Mouse (Mus musculus) cerebellum, adult (tissue): Measurements from ENCODE around the gene Il21r.

Experiments
- ATAC-seq: cut with Nextera tagmentation; 2 replicates; pipeline ENCODE4 v1.9.2; 2017; ENCODE audit warnings: mild to moderate bottlenecking, moderate library complexity, mixed read lengths; ENCODE audit not compliant: insufficient number of reproducible peaks, low FRiP score, low TSS enrichment

Gene Il21r

GRCm38 (mm10) chr7:125630989-125631388, 27.8 kb downstream of the Il21r start:
- ATAC-seq = no peak

GRCm38 (mm10) chr7:125637220-125638140, 34.3 kb downstream of the Il21r start:
- no peak for ATAC-seq

GRCm38 (mm10) chr7:125638376-125638775, 35.1 kb downstream of the Il21r start:
- ATAC-seq = 0 out of 2 replicates have a peak, but pooled peaks have one; percentile 22

GRCm38 (mm10) chr7:125638870-125639386, 35.7 kb downstream of the Il21r start:
- ATAC-seq = peak; percentile 55

GRCm38 (mm10) chr7:125643880-125644279, 40.7 kb downstream of the Il21r start:
- no peak for ATAC-seq

- no peak for ATAC-seq
Measured at GRCm38 (mm10) chr7:125645413-125645812, 42.2 kb downstream of the Il21r start.

- no peak for ATAC-seq
Measured at GRCm38 (mm10) chr7:125649013-125649412, 45.8 kb downstream of the Il21r start.

- ATAC-seq = no peak
Measured at GRCm38 (mm10) chr7:125657511-125657910, 54.3 kb downstream of the Il21r start.

GRCm38 (mm10) chr7:125663654-125664053, 60.4 kb downstream of the Il21r start:
- ATAC-seq = no peak

GRCm38 (mm10) chr7:125670865-125671264, 67.6 kb downstream of the Il21r start:
- no peak for ATAC-seq

GRCm38 (mm10) chr7:125671396-125671795, 68.2 kb downstream of the Il21r start:
- ATAC-seq = no peak

- no peak for ATAC-seq
Measured at GRCm38 (mm10) chr7:125674916-125675315, 71.7 kb downstream of the Il21r start.

GRCm38 (mm10) chr7:125678756-125679155, 75.5 kb downstream of the Il21r start:
- ATAC-seq = no peak

GRCm38 (mm10) chr7:125679936-125680335, 76.7 kb downstream of the Il21r start:
- no peak for ATAC-seq
